ENCODE assay signal across 8 mouse cellular contexts in genomic region chr1:59902634-59903033, GRCm38 (mm10). TPM values are rescaled to one million over a fixed set of nuclear protein-coding genes. Genes with fewer than 3 reads are reported as not detected.
DNase-seq lines count a peak whose midpoint lies in the region; ATAC-seq lines count a peak whose summit lies in the region.
"Had no signal": no experiment of that assay in that cellular context is flagged by ENCODE, and none has a peak within 500 bp of the region (broad histone marks: within the 10 kb centered on the region; RNA-seq: fewer than 3 reads in every experiment).

No protein-coding gene starts in this region.

- no peak for ATAC-seq in heart, embryonic 12.5 days (ENCODE audit: insufficient number of reproducible peaks, low FRiP score)
- ATAC-seq in heart, embryonic 15.5 days (replicated peaks; ENCODE audit: insufficient number of reproducible peaks, insufficient read depth, low FRiP score, low read depth): no peak

- no peak overlapping the region for H3K9ac ChIP-seq in heart, embryonic 12.5 days
- no peak overlapping the region for H3K9ac ChIP-seq in heart, embryonic 15.5 days
- H3K9ac ChIP-seq: stomach, embryonic 15.5 days had no signal

- H3K4me2 ChIP-seq in heart, embryonic 12.5 days: no peak overlapping the region
- no peak overlapping the region for H3K4me2 ChIP-seq in heart, embryonic 15.5 days
- H3K4me2 ChIP-seq: stomach, embryonic 15.5 days had no signal

- no peaks in the 10 kb centered on the region for H3K36me3 ChIP-seq in heart, embryonic 12.5 days
- no peaks in the 10 kb centered on the region for H3K36me3 ChIP-seq in heart, embryonic 15.5 days
- H3K36me3 ChIP-seq in hindbrain, embryonic 10.5 days: no peaks in the 10 kb centered on the region
- H3K36me3 ChIP-seq: stomach, embryonic 15.5 days had no signal

- H3K9me3 ChIP-seq in heart, embryonic 12.5 days (replicated peaks): no peaks in the 10 kb centered on the region
- no peaks in the 10 kb centered on the region for H3K9me3 ChIP-seq in heart, embryonic 15.5 days (replicated peaks)
- no peaks in the 10 kb centered on the region for H3K9me3 ChIP-seq in hindbrain, embryonic 10.5 days
- H3K9me3 ChIP-seq: stomach, embryonic 15.5 days had no signal

- H3K27ac ChIP-seq in heart, embryonic 12.5 days (ENCODE audit: poor library complexity, severe bottlenecking): no peak overlapping the region
- H3K27ac ChIP-seq in heart, embryonic 15.5 days: peak overlapping the region; percentile 57
- H3K27ac ChIP-seq in hindbrain, embryonic 10.5 days: no peak overlapping the region
- H3K27ac ChIP-seq: stomach, embryonic 15.5 days had no signal

- WGBS in heart, embryonic 12.5 days: 51% methylated on average over 3 of the region's 3 CpGs
- 44% methylated on average over 3 of the region's 3 CpGs for WGBS in heart, embryonic 15.5 days
- WGBS in hindbrain, embryonic 10.5 days: 48% methylated on average over 3 of the region's 3 CpGs

- H3K27me3 ChIP-seq in heart, embryonic 12.5 days (replicated peaks): no peaks in the 10 kb centered on the region
- H3K27me3 ChIP-seq in heart, embryonic 15.5 days: no peaks in the 10 kb centered on the region
- no peaks in the 10 kb centered on the region for H3K27me3 ChIP-seq in hindbrain, embryonic 10.5 days (ENCODE audit: insufficient read depth, poor library complexity, severe bottlenecking)
- H3K27me3 ChIP-seq: stomach, embryonic 15.5 days had no signal

- DNase-seq in heart, adult 11 months: peak; percentile 98
- peak; percentile 50 to 74 for DNase-seq in kidney, adult 8-10 months
- peak; percentile 66 for DNase-seq in lung, postnatal 10 days
- DNase-seq in hindbrain, embryonic 10.5 days (ENCODE audit: low spot score): no peak
- DNase-seq in layer of hippocampus, postnatal 14 days (ENCODE audit: low spot score in 2 of 2): no peak

- H3K4me3 ChIP-seq in heart, embryonic 12.5 days: no peak overlapping the region
- H3K4me3 ChIP-seq in heart, embryonic 15.5 days: no peak overlapping the region
- H3K4me3 ChIP-seq in hindbrain, embryonic 10.5 days: no peak overlapping the region
- H3K4me3 ChIP-seq: stomach, embryonic 15.5 days had no signal

- H3K4me1 ChIP-seq in heart, embryonic 12.5 days (replicated peaks): peaks cover 15% of the 10 kb centered on the region
- H3K4me1 ChIP-seq in heart, embryonic 15.5 days (replicated peaks): peaks cover 8% of the 10 kb centered on the region
- H3K4me1 ChIP-seq in hindbrain, embryonic 10.5 days (replicated peaks): 0 out of 2 replicates have a peak, but pooled peaks cover 8% of the 10 kb centered on the region

RNA-seq across cellular contexts. Expression of gene Fam117b, which starts 10.2 kb away (rescaled TPM):
- polyA plus RNA-seq in heart, embryonic 12.5 days (2016; fragmentation: Nextera tagmentation; extraction: Ambion mirVana): 6.6 and 7.8 TPM in 2 replicates
- 3.8 and 4.8 TPM in 2 replicates for polyA plus RNA-seq in heart, embryonic 15.5 days (2015; fragmentation: Nextera tagmentation; extraction: Ambion mirVana)
- 11.0 and 12.6 TPM in 2 replicates for polyA plus RNA-seq in hindbrain, embryonic 10.5 days (2016; fragmentation: Nextera tagmentation; extraction: Ambion mirVana)
- 10 to 100 TPM; 51.4 to 52.5 TPM for total RNA-seq in layer of hippocampus, postnatal 14 days (2021)

Comparison
In these comparisons a context has a peak if more than half of its experiments do, and no peak if none do; other contexts are left out.
1. DNase-seq: peak in heart, adult 11 months (single experiment), kidney, adult 8-10 months (2 of 2) and lung, postnatal 10 days (single experiment); none in hindbrain, embryonic 10.5 days (single experiment) and layer of hippocampus, postnatal 14 days (0 of 2).